Mouse (Mus musculus) forebrain, embryonic 14.5 days (tissue): ENCODE results near the gene Ppp1r7. TPM values are rescaled to one million over a fixed set of nuclear protein-coding genes. Genes with fewer than 3 reads are reported as not detected.

ENCODE experiments used
- ATAC-seq: fragments of 200-750 bp; cut with Nextera tagmentation; 2 replicates; pipeline ENCODE4 v1.8.0; 2017; ENCODE audit warnings: mild to moderate bottlenecking, moderate library complexity
- DNase-seq: peaks from one replicate; pipeline ENCODE4 v3.0.0-alpha.2; 2015; ENCODE audit warnings: low spot score
- H3K27ac ChIP-seq: fragments of 300-500 bp; sonication (generic); 2 replicates; pipeline ENCODE4 v1.5.1; 2014; ENCODE audit warnings: low read depth, mild to moderate bottlenecking, control low read depth, low read length, moderate library complexity
- H3K27me3 ChIP-seq: fragments of 300-500 bp; sonication (generic); replicated peaks from 2 replicates; pipeline ENCODE4 v1.6.1; 2014; ENCODE audit warnings: low read length, control low read depth, mixed read lengths; ENCODE audit not compliant: control insufficient read depth, insufficient read depth
- H3K36me3 ChIP-seq: fragments of 300-500 bp; sonication (generic); 2 replicates; pipeline ENCODE4 v1.6.1; 2014; ENCODE audit warnings: low read length, control low read depth; ENCODE audit not compliant: control insufficient read depth, insufficient read depth
- H3K4me1 ChIP-seq: fragments of 300-500 bp; sonication (generic); 2 replicates; pipeline ENCODE4 v1.6.1; 2014; ENCODE audit warnings: antibody characterized with exemption, low read length, control low read depth; ENCODE audit not compliant: control insufficient read depth, insufficient read depth
- H3K4me2 ChIP-seq: fragments of 300-500 bp; sonication (generic); 2 replicates; pipeline ENCODE4 v1.6.1; 2014; ENCODE audit warnings: mild to moderate bottlenecking, control low read depth, low read length
- H3K4me3 ChIP-seq: fragments of 300-500 bp; sonication (generic); 2 replicates; pipeline ENCODE4 v1.5.1; 2014; ENCODE audit warnings: low read depth, low read length, control low read depth
- H3K9ac ChIP-seq: fragments of 300-500 bp; sonication (generic); 2 replicates; pipeline ENCODE4 v1.6.1; 2014; ENCODE audit warnings: mild to moderate bottlenecking, low read length, control low read depth, moderate library complexity
- H3K9me3 ChIP-seq: fragments of 300-500 bp; sonication (generic); replicated peaks from 2 replicates; pipeline ENCODE4 v1.6.1; 2016; ENCODE audit warnings: low read length, control low read depth, mixed read lengths; ENCODE audit not compliant: control insufficient read depth
- WGBS: fragments of 180-500 bp; shearing (Covaris S2); extraction: QIAGEN DNeasy Blood & Tissue Kit; methylation state at CpG from one replicate; pipeline ENCODE4 v1.1.7; 2014; 5-methylcytosine and 5-hydroxymethylcytosine counted together
- microRNA-seq: library from miRNA; unstranded; fragments of <30 nt; microRNA quantifications from one replicate; pipeline ENCODE4, GENCODE M21; 2016
- polyA plus RNA-seq: library from polyadenylated mRNA; unstranded; fragments of >200 nt; fragmentation: Nextera tagmentation; extraction: Ambion mirVana; gene quantifications from 2 replicates; pipeline ENCODE4 v1.2.1, GENCODE M21; 2014

Gene Ppp1r7
- polyA plus RNA-seq, 1 experiment from 2014 or later, result 48.9 TPM

DNA sequence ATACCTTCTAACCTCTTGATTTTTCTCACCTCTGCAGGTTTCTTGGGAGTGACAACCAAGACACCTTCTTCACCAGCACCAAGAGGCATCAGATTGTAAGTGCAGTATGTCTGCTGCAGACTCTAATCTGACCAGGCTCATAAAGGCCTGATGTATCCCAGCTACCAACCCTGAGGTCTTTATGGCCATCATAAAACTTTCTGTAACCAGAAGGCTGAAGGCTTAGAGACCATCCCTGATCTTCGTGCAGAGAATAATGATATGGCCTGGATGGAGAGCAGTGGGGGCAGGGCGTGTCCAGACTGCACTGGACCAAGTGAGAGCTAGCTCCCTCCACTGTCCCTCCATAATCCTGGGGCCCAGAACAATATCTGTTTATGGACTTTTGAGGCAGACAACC, 44.5 kb downstream of the Ppp1r7 start:
- H3K4me1 ChIP-seq, result no peaks in the 10 kb centered on the region
- H3K9ac ChIP-seq, result no peak overlapping the region
- ATAC-seq, result no peak
- H3K4me2 ChIP-seq, result no peak overlapping the region
- DNase-seq, result no peak
- no peak overlapping the region for H3K27ac ChIP-seq
- H3K9me3 ChIP-seq, result no peaks in the 10 kb centered on the region
- 85% methylated on average over 2 of the region's 2 CpGs for WGBS
- no peaks in the 10 kb centered on the region for H3K36me3 ChIP-seq
- no peak overlapping the region for H3K4me3 ChIP-seq
- no peaks in the 10 kb centered on the region for H3K27me3 ChIP-seq

DNA sequence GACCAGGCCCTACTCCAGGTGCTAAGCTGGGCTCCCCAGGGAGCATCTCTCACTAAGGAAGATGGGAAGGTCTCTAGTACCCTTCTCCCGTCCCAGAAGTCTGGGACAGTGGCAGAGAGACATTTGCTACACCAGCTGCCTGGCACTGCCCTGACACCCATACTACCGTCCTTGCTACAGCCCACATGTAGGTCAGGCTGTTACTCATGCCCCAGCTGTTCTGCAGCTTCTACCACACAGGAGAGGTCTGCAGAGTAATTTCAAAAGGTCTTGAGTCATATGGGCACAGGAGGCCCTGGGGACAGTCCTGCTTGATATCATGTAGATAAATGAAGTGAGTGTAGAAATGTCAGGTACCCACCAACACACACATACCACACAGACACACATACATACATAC, 46.3 kb downstream of the Ppp1r7 start:
- Histone ChIP-seq H3K4me1 (no peaks in the 10 kb centered on the region), H3K4me2 (no peak overlapping the region), H3K27me3 (no peaks in the 10 kb centered on the region), H3K9ac (no peak overlapping the region), H3K27ac (no peak overlapping the region), H3K9me3 (no peaks in the 10 kb centered on the region), H3K4me3 (no peak overlapping the region), H3K36me3 (no peaks in the 10 kb centered on the region)
- DNase-seq (no peak), ATAC-seq (no peak)
- 70% methylated on average over 2 of the region's 2 CpGs for WGBS

DNA sequence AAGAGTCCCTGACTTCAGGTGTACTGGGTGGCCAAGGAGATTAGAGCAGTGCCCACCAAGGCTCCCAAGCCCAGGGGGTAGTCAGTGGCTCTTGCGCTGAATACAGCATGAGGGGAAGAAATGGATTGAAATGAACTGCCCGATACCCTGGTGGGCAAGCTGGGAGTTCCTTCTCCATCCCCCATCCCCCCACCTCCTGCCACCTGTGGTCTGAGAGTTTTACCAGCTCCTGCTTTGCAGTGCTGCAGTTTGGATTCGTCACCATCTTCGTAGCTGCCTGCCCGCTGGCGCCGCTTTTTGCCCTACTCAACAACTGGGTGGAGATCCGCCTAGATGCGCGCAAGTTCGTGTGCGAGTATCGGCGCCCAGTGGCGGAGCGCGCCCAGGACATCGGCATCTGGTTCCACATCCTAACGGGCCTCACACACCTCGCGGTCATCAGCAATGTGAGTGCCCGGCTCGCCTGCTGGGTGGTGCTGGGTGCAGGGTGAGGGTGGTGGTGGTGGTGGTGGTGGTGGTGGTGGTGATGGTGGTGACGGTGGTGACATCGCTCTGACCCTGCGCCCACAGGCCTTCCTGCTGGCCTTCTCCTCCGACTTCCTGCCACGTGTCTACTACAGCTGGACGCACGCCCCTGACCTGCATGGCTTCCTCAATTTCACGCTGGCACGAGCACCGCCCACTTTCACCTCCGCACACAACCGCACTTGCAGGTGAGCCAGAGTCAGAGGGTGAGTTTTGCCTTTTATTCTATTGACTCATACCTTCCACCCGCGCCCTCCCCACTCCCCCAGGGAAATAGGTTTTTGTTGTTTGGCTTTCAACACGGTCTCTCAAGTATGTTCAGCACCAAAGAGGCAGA, 58.8 kb downstream of the Ppp1r7 start:
- Histone ChIP-seq H3K9ac (no peak overlapping the region), H3K36me3 (peaks cover 6% of the 10 kb centered on the region), H3K27me3 (no peaks in the 10 kb centered on the region), H3K4me1 (no peaks in the 10 kb centered on the region), H3K27ac (no peak overlapping the region), H3K9me3 (no peaks in the 10 kb centered on the region), H3K4me2 (0 out of 2 replicates have a peak overlapping the region, but pooled peaks have one; percentile 10), H3K4me3 (no peak overlapping the region)
- no peak for ATAC-seq
- DNase-seq, result no peak
- WGBS, result 28% methylated on average over 36 of the region's 38 CpGs

DNA sequence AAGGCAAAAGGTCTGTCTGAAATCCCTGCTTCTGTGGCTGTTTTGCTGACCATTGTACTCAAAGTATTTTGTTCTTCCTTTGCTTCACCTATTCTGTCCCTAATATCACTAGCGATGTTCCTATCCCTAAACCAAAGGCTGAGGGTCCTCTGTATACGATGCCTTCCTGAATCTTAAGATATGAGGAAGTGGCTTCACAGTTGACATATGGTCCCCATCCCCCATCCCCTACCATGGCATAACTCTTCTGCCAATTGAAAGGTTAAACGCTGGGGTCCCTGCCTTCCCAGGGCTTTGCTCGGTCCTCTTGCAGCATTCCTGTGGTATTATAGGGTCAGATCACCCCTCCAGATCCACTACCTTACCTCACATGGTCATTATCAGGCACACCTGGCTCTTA, 60.7 kb downstream of the Ppp1r7 start:
- Histone ChIP-seq H3K4me3 (no peak overlapping the region), H3K4me2 (no peak overlapping the region), H3K27ac (no peak overlapping the region), H3K9ac (no peak overlapping the region), H3K9me3 (no peaks in the 10 kb centered on the region), H3K27me3 (no peaks in the 10 kb centered on the region), H3K36me3 (peaks cover 26% of the 10 kb centered on the region), H3K4me1 (no peaks in the 10 kb centered on the region)
- WGBS, result 89% methylated on average over 4 of the region's 4 CpGs
- DNase-seq (no peak), ATAC-seq (no peak)

Small RNAs within 50 kb of the gene (microRNA-seq; reads per million reads assigned to microRNA genes)
- gene Mir6345, result not detected
- 0.40 reads per million for gene Mir6902

Other genes starting within 250 kb of the Ppp1r7 start
- gene Kif1a, start 240.9 kb upstream of the Ppp1r7 start, polyA plus RNA-seq, result 182 and 247 TPM in 2 replicates
- not detected in 2 replicates for gene Agxt, start 207.6 kb upstream of the Ppp1r7 start, polyA plus RNA-seq
- 0.10 and 0.19 TPM in 2 replicates for gene 2310007B03Rik, start 181.9 kb upstream of the Ppp1r7 start, polyA plus RNA-seq
- gene Crocc2, start 174.1 kb upstream of the Ppp1r7 start, polyA plus RNA-seq, result 0.19 and 0.56 TPM in 2 replicates
- 1.8 and 2.5 TPM in 2 replicates for gene Sned1, start 107.0 kb upstream of the Ppp1r7 start, polyA plus RNA-seq
- gene Mterf4, start 36.9 kb upstream of the Ppp1r7 start, polyA plus RNA-seq, result 21.9 and 28.0 TPM in 2 replicates
- 5.6 and 6.9 TPM in 2 replicates for gene Pask, start 628 bp downstream of the Ppp1r7 start, polyA plus RNA-seq
- not detected in 2 replicates for gene Ano7, start 31.1 kb downstream of the Ppp1r7 start, polyA plus RNA-seq
- gene Hdlbp, start 136.0 kb downstream of the Ppp1r7 start, polyA plus RNA-seq, result 63.8 and 73.8 TPM in 2 replicates
- gene Farp2, start 169.2 kb downstream of the Ppp1r7 start, polyA plus RNA-seq, result 2.9 and 3.7 TPM in 2 replicates